Mouse (Mus musculus): ENCODE measurements at regions not wholly inside any gene's neighbourhood (a gene's known extent, or its start where the extent isn't known, plus 50 kb on each side); places are given as distances from the start of the nearest gene placed in this dataset.

GRCm38 (mm10) chr1:169332165-169332564 is 199.1 kb downstream of the Nuf2 start:
- DNase-seq: no peak

- DNase-seq: no peak
Measured at GRCm38 (mm10) chr1:169313241-169313640, 218.0 kb downstream of the Nuf2 start.

- DNase-seq: no peak
Measured at GRCm38 (mm10) chr1:169283440-169283839, 247.8 kb downstream of the Nuf2 start.

GRCm38 (mm10) chr1:169270750-169271149 is 260.5 kb downstream of the Nuf2 start:
- DNase-seq: no peak

GRCm38 (mm10) chr1:169263984-169264660 is 267.1 kb downstream of the Nuf2 start:
- DNase-seq: no peak

- DNase-seq: no peak
Measured at GRCm38 (mm10) chr1:169254250-169254937, 276.9 kb downstream of the Nuf2 start.

GRCm38 (mm10) chr1:169252189-169252588 is 279.1 kb downstream of the Nuf2 start:
- DNase-seq: no peak

- DNase-seq: no peak
Measured at GRCm38 (mm10) chr1:169249021-169249420, 282.2 kb downstream of the Nuf2 start.

GRCm38 (mm10) chr1:169240377-169240776 is 290.9 kb downstream of the Nuf2 start:
- DNase-seq: no peak

- peak; percentile 35 for DNase-seq
Measured at GRCm38 (mm10) chr1:169238671-169239090, 292.6 kb downstream of the Nuf2 start.

GRCm38 (mm10) chr1:169235276-169235681 is 296.0 kb downstream of the Nuf2 start:
- peak; percentile 24 for DNase-seq

GRCm38 (mm10) chr1:169233368-169233767 is 297.9 kb downstream of the Nuf2 start:
- no peak for DNase-seq

- DNase-seq: no peak
Measured at GRCm38 (mm10) chr1:169230097-169230496, 301.2 kb downstream of the Nuf2 start.

GRCm38 (mm10) chr1:169224431-169224830 is 306.8 kb downstream of the Nuf2 start:
- no peak for DNase-seq

- DNase-seq: no peak
Measured at GRCm38 (mm10) chr1:169187658-169188057, 343.6 kb downstream of the Nuf2 start.

GRCm38 (mm10) chr1:169170405-169170804 is 360.9 kb downstream of the Nuf2 start:
- DNase-seq: no peak

- DNase-seq: no peak
Measured at GRCm38 (mm10) chr1:169168033-169168432, 363.2 kb downstream of the Nuf2 start.

GRCm38 (mm10) chr1:169166041-169166850 is 365.0 kb downstream of the Nuf2 start:
- DNase-seq: peak; percentile 54

- DNase-seq: peak; percentile 86
Measured at GRCm38 (mm10) chr1:169160858-169161257, 370.4 kb downstream of the Nuf2 start.

- DNase-seq: peak; percentile 41
Measured at GRCm38 (mm10) chr1:169160220-169160619, 371.0 kb downstream of the Nuf2 start.

GRCm38 (mm10) chr1:169159786-169160185 is 371.5 kb downstream of the Nuf2 start:
- no peak for DNase-seq

GRCm38 (mm10) chr1:169157496-169157895 is 373.8 kb downstream of the Nuf2 start:
- no peak for DNase-seq

- no peak for DNase-seq
Measured at GRCm38 (mm10) chr1:169156875-169157274, 374.4 kb downstream of the Nuf2 start.
